Mouse (Mus musculus) olfactory bulb, adult 2 months (tissue): ENCODE results near the gene Sbf2. TPM values are rescaled to one million over a fixed set of nuclear protein-coding genes. Genes with fewer than 3 reads are reported as not detected.

Source experiments
- H3K27ac ChIP-seq: fragments of 200-500 bp; 2 replicates; pipeline ENCODE4 v1.5.1; 2012; ENCODE audit warnings: low read depth, low read length; ENCODE audit not compliant: insufficient read depth
- H3K4me1 ChIP-seq: fragments of 200-500 bp; 2 replicates; pipeline ENCODE4 v1.6.1; 2012; ENCODE audit warnings: low read length; ENCODE audit not compliant: control insufficient read depth, insufficient read depth
- H3K4me3 ChIP-seq: fragments of 200-500 bp; 2 replicates; pipeline ENCODE4 v1.5.1; 2012; ENCODE audit warnings: mild to moderate bottlenecking, low read depth, low read length, moderate library complexity; ENCODE audit not compliant: insufficient read depth
- CTCF ChIP-seq: fragments of 200-500 bp; IDR thresholded peaks from 2 replicates; pipeline ENCODE4 v1.5.1; 2012; ENCODE audit warnings: low read depth, mild to moderate bottlenecking, low read length, moderate library complexity; ENCODE audit not compliant: insufficient read depth
- POLR2A ChIP-seq: fragments of 200-500 bp; IDR thresholded peaks from 2 replicates; pipeline ENCODE4 v1.6.1; 2012; ENCODE audit warnings: mild to moderate bottlenecking, low read depth, low read length, moderate library complexity; ENCODE audit not compliant: insufficient read depth
- WGBS: fragments of 180-500 bp; shearing (Covaris S2); methylation state at CpG from one replicate; pipeline ENCODE4 v1.1.7; 2018; 5-methylcytosine and 5-hydroxymethylcytosine counted together
- polyA plus RNA-seq: library from polyadenylated mRNA; stranded (reverse); fragments of >200 nt; gene quantifications from 2 replicates; pipeline ENCODE4 v1.2.4, GENCODE M21; 2012; ENCODE audit warnings: low replicate concordance; ENCODE audit not compliant: missing spikeins, insufficient read depth, insufficient read length

Sbf2 gene
- polyA plus RNA-seq, 1 experiment = not detected

- 48% methylated on average over 1 of the region's 1 CpGs for WGBS
- Histone ChIP-seq H3K4me3 (no peak overlapping the region), H3K4me1 (no peaks in the 10 kb centered on the region)
Measured at GRCm38 (mm10) chr7:110347250-110347649, 267.5 kb downstream of the Sbf2 start.

GRCm38 (mm10) chr7:110337601-110338000 lies 277.1 kb downstream of the Sbf2 start:
- no peak for TF ChIP-seq CTCF
- TF ChIP-seq POLR2A = no peak
- Histone ChIP-seq H3K4me1 (no peaks in the 10 kb centered on the region), H3K4me3 (no peak overlapping the region), H3K27ac (no peak overlapping the region)
- 53% methylated on average over 4 of the region's 4 CpGs for WGBS

More at GRCm38 (mm10) chr7:110347250-110347649, 267.5 kb downstream of the Sbf2 start:
- no peak overlapping the region for H3K27ac ChIP-seq
- TF ChIP-seq CTCF = no peak
- no peak for TF ChIP-seq POLR2A

- Histone ChIP-seq H3K27ac (no peak overlapping the region), H3K4me3 (no peak overlapping the region), H3K4me1 (peaks cover 4% of the 10 kb centered on the region; the same call in 1 of the 2 replicates)
- 84% methylated on average over 5 of the region's 5 CpGs for WGBS
- TF ChIP-seq CTCF = no peak
- no peak for TF ChIP-seq POLR2A
Measured at GRCm38 (mm10) chr7:110325381-110326110, 289.2 kb downstream of the Sbf2 start.

- Histone ChIP-seq H3K4me3 (no peak overlapping the region), H3K4me1 (0 out of 2 replicates have a peak, but pooled peaks cover 2% of the 10 kb centered on the region), H3K27ac (no peak overlapping the region)
- TF ChIP-seq CTCF (no peak), POLR2A (no peak)
- WGBS = 92% methylated on average over 1 of the region's 1 CpGs
Measured at GRCm38 (mm10) chr7:110324852-110325251, 289.9 kb downstream of the Sbf2 start.

- 49% methylated on average over 5 of the region's 5 CpGs for WGBS
- no peak for TF ChIP-seq CTCF
- TF ChIP-seq POLR2A = no peak
- Histone ChIP-seq H3K4me3 (no peak overlapping the region), H3K4me1 (0 out of 2 replicates have a peak, but pooled peaks cover 2% of the 10 kb centered on the region), H3K27ac (no peak overlapping the region)
Measured at GRCm38 (mm10) chr7:110321106-110321505, 293.6 kb downstream of the Sbf2 start.

- WGBS = 63% methylated on average over 6 of the region's 6 CpGs
Measured at GRCm38 (mm10) chr7:110318971-110319519, 295.7 kb downstream of the Sbf2 start.

GRCm38 (mm10) chr7:110317412-110317811 lies 297.3 kb downstream of the Sbf2 start:
- WGBS = 92% methylated on average over 4 of the region's 4 CpGs
- no peak for TF ChIP-seq CTCF
- TF ChIP-seq POLR2A = no peak
- Histone ChIP-seq H3K4me3 (no peak overlapping the region), H3K4me1 (peaks cover 5% of the 10 kb centered on the region; the same call in 1 of the 2 replicates), H3K27ac (no peak overlapping the region)

More at GRCm38 (mm10) chr7:110318971-110319519, 295.7 kb downstream of the Sbf2 start:
- H3K4me3 ChIP-seq = no peak overlapping the region
- TF ChIP-seq POLR2A (no peak), CTCF (no peak)
- 0 out of 2 replicates have a peak, but pooled peaks cover 2% of the 10 kb centered on the region for H3K4me1 ChIP-seq
- no peak overlapping the region for H3K27ac ChIP-seq

GRCm38 (mm10) chr7:110315352-110315751 lies 299.4 kb downstream of the Sbf2 start:
- WGBS = 64% methylated on average over 1 of the region's 1 CpGs
- H3K4me1 ChIP-seq = peaks cover 4% of the 10 kb centered on the region; the same call in 1 of the 2 replicates
- no peak overlapping the region for H3K4me3 ChIP-seq
- no peak overlapping the region for H3K27ac ChIP-seq
- TF ChIP-seq POLR2A (no peak), CTCF (no peak)

- peaks cover 4% of the 10 kb centered on the region; the same call in 1 of the 2 replicates for H3K4me1 ChIP-seq
- TF ChIP-seq CTCF (no peak), POLR2A (no peak)
- WGBS = 84% methylated on average over 7 of the region's 7 CpGs
- no peak overlapping the region for H3K27ac ChIP-seq
- H3K4me3 ChIP-seq = no peak overlapping the region
Measured at GRCm38 (mm10) chr7:110314401-110314890, 300.3 kb downstream of the Sbf2 start.
